Mouse (Mus musculus): ENCODE data around the gene Duxbl1.
"Not testable (repeated sequence)": the region's sequence is repeated elsewhere in the genome, so short reads cannot be mapped to it uniquely, and the experiment has no call there.

- TF ChIP-seq MAX (IDR thresholded peaks at IDR 0.05; ENCODE audit: low read depth); POLR2A (IDR thresholded peaks at IDR 0.05; ENCODE audit: insufficient read length, low read depth); USF1 (IDR thresholded peaks at IDR 0.05; ENCODE audit: low read depth); MYOD1 (IDR thresholded peaks at IDR 0.05; ENCODE audit: control insufficient read depth in 1 of 3, insufficient read length in 2 of 3, low read depth in 2 of 3); REST (IDR thresholded peaks at IDR 0.05; ENCODE audit: insufficient read depth, insufficient read length); POLR2AphosphoS2 (IDR thresholded peaks at IDR 0.05; ENCODE audit: insufficient read length, low read depth); TCF12 (IDR thresholded peaks at IDR 0.05; ENCODE audit: insufficient read depth, poor library complexity, severe bottlenecking); E2F4 (IDR thresholded peaks at IDR 0.05; ENCODE audit: insufficient read depth); MYOG (IDR thresholded peaks at IDR 0.05; ENCODE audit: control insufficient read depth in 1 of 3, insufficient read depth in 1 of 3, insufficient read length in 2 of 3, low read depth in 2 of 3); CEBPB (IDR thresholded peaks at IDR 0.05; ENCODE audit: insufficient read depth, poor library complexity, severe bottlenecking); SRF (IDR thresholded peaks at IDR 0.05; ENCODE audit: control insufficient read depth, insufficient read length, low read depth): not testable (repeated sequence)
These were observed 57.1 kb downstream of the Duxbl1 start for GRCm38 (mm10) chr14:26035439-26035838.
